Mouse (Mus musculus) frontal cortex, adult (tissue): ENCODE measurements around the gene Esp22.
"Not testable (repeated sequence)": the region's sequence is repeated elsewhere in the genome, so short reads cannot be mapped to it uniquely, and the experiment has no call there.

Experiments used
- ATAC-seq: cut with Nextera tagmentation; 2 replicates; pipeline ENCODE4 v1.9.2; 2017; ENCODE audit warnings: mild to moderate bottlenecking, moderate library complexity, mixed read lengths; ENCODE audit not compliant: low TSS enrichment

The Esp22 gene

GRCm38 (mm10) chr17:39095034-39095433 lies at the start of gene Esp22:
Gene Esp22 (plus strand): TSS chr17:39095334.
- ATAC-seq, result no peak

GRCm38 (mm10) chr17:39063641-39064040 lies 31.5 kb upstream of the Esp22 start:
- ATAC-seq, result no peak

DNA sequence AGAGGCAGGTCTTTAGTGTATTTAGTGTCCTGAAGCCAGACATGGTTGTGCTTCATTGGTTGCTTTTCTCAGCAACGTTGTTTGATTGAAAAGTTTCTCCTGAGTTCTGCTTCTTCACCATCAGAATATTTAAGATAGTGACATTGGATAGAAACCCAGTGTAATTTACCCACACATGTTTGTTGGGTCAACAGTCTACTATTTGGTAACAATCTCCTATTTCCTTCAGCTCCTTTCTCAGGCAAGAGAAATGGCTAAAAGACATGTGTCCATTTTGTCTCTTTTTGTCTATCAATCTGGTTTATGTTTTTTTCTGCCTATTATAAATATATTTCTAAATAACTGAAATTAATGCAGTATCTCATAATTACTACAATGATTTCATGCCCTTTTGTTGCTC lies 18.2 kb upstream of the Esp22 start, which contains the start of gene Esp23:
Gene Esp23, minus strand, starts transcription at position 101 of the 400 bp plus-strand sequence.
- no peak for ATAC-seq

GRCm38 (mm10) chr17:39107126-39107525 lies 12.0 kb downstream of the Esp22 start:
- ATAC-seq, result not testable (repeated sequence)

- not testable (repeated sequence) for ATAC-seq
These were observed 34.0 kb downstream of the Esp22 start for GRCm38 (mm10) chr17:39129156-39129555.
